Mouse (Mus musculus): ENCODE data around the gene Ank3.

DNA sequence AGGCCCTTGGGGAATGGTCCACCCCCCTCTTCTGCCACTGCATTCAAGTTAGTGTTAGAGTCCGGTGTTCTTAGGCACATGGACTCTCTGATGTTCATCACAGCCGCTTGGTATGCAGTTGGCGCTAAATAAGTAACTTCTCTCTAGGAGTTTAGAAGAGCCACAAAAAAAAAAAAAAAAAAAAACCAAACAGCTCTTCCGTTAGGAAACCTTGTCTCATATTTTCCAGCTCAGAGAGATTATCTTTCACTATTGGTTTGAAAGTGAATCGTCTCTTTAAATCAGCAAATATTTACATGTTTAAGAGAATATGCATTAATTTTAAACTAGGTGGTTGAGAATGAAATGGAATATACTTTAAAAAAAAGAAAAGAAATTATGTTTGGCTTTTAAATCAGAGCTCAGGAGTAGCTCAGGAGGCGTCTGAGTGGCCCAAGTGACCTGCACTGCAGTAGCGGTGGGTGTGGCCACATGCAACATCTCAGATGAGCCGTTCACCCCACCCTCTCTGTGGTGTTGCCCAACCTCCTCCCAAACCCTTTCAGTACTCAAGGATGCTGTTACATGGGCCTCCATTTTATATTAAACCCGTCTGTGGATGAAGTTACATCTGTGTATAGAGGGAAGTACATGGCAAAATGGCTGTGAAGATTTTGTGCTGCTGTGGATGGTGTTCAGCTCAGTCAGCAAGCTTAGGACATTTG lies 138.0 kb downstream of the Ank3 start:
- TF ChIP-seq CTCF (IDR thresholded peaks at IDR 0.05; ENCODE audit: low read depth) (no peak), EP300 (IDR thresholded peaks at IDR 0.05; ENCODE audit: low read depth) (no peak)
